Mouse (Mus musculus) 3134 (cell line): ENCODE data around the gene Defb10.
"Not testable (repeated sequence)": the region's sequence is repeated elsewhere in the genome, so short reads cannot be mapped to it uniquely, and the experiment has no call there.

Experiments
- DNase-seq: peaks from one replicate; pipeline ENCODE4 v3.0.0-alpha.2; 2011; ENCODE audit warnings: low spot score; ENCODE audit not compliant: insufficient read length; ENCODE audit errors: extremely low read depth

Defb10 gene

DNA sequence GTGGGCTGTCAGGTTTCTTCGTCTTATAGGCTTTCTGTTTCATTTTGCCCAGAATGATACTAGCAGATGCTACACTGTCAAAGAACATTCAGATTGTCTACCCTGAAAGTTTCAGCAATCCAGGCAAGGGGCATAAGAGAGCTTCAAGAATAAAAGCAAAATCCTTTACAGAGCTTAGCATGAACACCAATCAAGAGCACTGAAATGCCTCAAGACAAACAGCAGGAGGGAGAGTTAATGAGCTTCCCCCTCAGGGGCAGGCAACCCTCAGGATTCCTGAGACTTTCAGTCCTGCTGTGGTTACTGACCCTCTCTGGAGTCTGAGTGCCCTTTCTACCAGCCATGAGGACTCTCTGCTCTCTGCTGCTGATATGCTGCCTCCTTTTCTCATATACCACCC lies at the start of gene Defb10:
TSS of gene Defb10 (plus strand) at position 316 of the 400 bp plus-strand sequence.
- not testable (repeated sequence) for DNase-seq

DNA sequence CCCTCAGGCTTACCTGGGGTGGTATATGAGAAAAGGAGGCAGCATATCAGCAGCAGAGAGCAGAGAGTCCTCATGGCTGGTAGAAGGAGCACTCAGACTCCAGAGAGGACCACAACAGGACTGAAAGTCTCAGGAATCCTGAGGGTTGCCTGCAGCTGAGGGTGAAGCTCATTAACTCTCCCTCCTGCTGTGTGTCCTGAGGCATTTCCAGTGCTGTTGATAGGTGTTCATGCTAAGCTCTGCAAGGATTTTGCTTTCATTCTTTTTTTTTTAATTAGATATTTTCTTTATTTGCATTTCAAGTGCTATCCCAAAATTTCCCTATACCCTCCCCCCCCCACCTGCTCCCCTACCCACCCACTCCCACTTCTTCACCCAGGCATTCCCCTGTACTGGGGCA lies 26.6 kb downstream of the Defb10 start, which contains the start of gene Defb9:
TSS of gene Defb9 (minus strand) at position 101 of the 400 bp plus-strand sequence.
- DNase-seq: not testable (repeated sequence)

- not testable (repeated sequence) for DNase-seq
These were observed 47.6 kb downstream of the Defb10 start, which contains the start of gene Defb11 for GRCm38 (mm10) chr8:21906290-21906689. Gene Defb11, minus strand, starts transcription at chr8:21906412.
